In genomic region chr2:55435721-55436260, GRCm38 (mm10) we compare ENCODE assay signal across 8 mouse cellular contexts. TPM values are rescaled to one million over a fixed set of nuclear protein-coding genes. Genes with fewer than 3 reads are reported as not detected.
DNase-seq lines count a peak whose midpoint lies in the region; TF ChIP-seq lines count a peak whose summit lies in the region.

Kcnj3 (plus strand) TSS chr2:55435970.

- H3K27ac ChIP-seq in layer of hippocampus, adult 2 months: peak within 1 kb of the TSS; percentile 96

- DNase-seq in gastrocnemius, postnatal 10 days: peak; percentile 4
- DNase-seq in gastrocnemius, postnatal 36 days: no peak
- peak; percentile 58 for DNase-seq in embryo, embryonic 10 days (ENCODE audit: low spot score)
- no peak for DNase-seq in heart, adult 8-10 months (ENCODE audit: low spot score)
- peak; percentile 81 to 89 for DNase-seq in layer of hippocampus, adult 2 months (ENCODE audit: low spot score in 2 of 2)
- DNase-seq in mesoderm, embryonic 11.5 days (ENCODE audit: low read depth, low spot score): peak; percentile 36
- DNase-seq in telencephalon, adult 2 months (ENCODE audit: low read depth, low spot score): peak; percentile 85
- DNase-seq in adrenal gland, postnatal 4 days (ENCODE audit: low spot score in 2 of 2): no peak

- intact Hi-C loops in gastrocnemius, postnatal 36 days (cut with DNase I): no loop called here

- no peak for TF ChIP-seq CTCF in layer of hippocampus, adult 2 months (conservative IDR thresholded peaks at IDR 0.05)

- H3K4me3 ChIP-seq in layer of hippocampus, adult 2 months: peak within 1 kb of the TSS; percentile 83

RNA-seq across cellular contexts. Expression of gene Kcnj3, which starts in this region (rescaled TPM):
- total RNA-seq in gastrocnemius, postnatal 10 days (2021): 1 to 10 TPM; 1.0 to 1.4 TPM
- total RNA-seq in gastrocnemius, postnatal 36 days (2021): under 1 TPM; 0.18 to 0.37 TPM
- 10 to 100 TPM; 65.7 to 75.4 (median 69.6) TPM for total RNA-seq in heart, adult 8-10 months (2022)
- total RNA-seq in layer of hippocampus, adult 2 months (2021): 100 to 1,000 TPM; 112 to 124 TPM
- under 1 TPM; 0.62 to 0.90 TPM for total RNA-seq in adrenal gland, postnatal 4 days (2021)

Comparison
In these comparisons a context has a peak if more than half of its experiments do, and no peak if none do; other contexts are left out.
1. RNA of gene Kcnj3 (total RNA-seq): 112 to 124 TPM in layer of hippocampus, adult 2 months and 65.7 to 75.4 TPM in heart, adult 8-10 months; 1.0 to 1.4 TPM in gastrocnemius, postnatal 10 days, 0.62 to 0.90 TPM in adrenal gland, postnatal 4 days and 0.18 to 0.37 TPM in gastrocnemius, postnatal 36 days; every median in the first group is over 10 times any median in the second.
2. DNase-seq: peak in gastrocnemius, postnatal 10 days (single experiment), embryo, embryonic 10 days (single experiment), layer of hippocampus, adult 2 months (2 of 2), mesoderm, embryonic 11.5 days (single experiment) and telencephalon, adult 2 months (single experiment); none in gastrocnemius, postnatal 36 days (0 of 2), heart, adult 8-10 months (single experiment) and adrenal gland, postnatal 4 days (0 of 2).